Mouse (Mus musculus) spleen, adult 2 months (tissue): ENCODE results near the gene Scn3b.

Experiments used
- CTCF ChIP-seq: fragments of 200-500 bp; IDR thresholded peaks from 2 replicates; pipeline ENCODE4 v1.5.1; 2011; ENCODE audit warnings: mild to moderate bottlenecking, inconsistent platforms; ENCODE audit not compliant: insufficient read depth, insufficient read length, insufficient replicate concordance; ENCODE audit errors: extremely low read depth
- POLR2A ChIP-seq: fragments of 200-500 bp; IDR thresholded peaks from 2 replicates; pipeline ENCODE4 v1.6.1; 2011; ENCODE audit warnings: low read depth, low read length, inconsistent platforms

- no peak for TF ChIP-seq CTCF
- TF ChIP-seq POLR2A: no peak
Observed at GRCm38 (mm10) chr9:40297969-40298368, 29.0 kb downstream of the Scn3b start.
